Mouse (Mus musculus): ENCODE data around the gene Dip2c. TPM values are rescaled to one million over a fixed set of nuclear protein-coding genes. Genes with fewer than 3 reads are reported as not detected.

Gene Dip2c
- polyA plus RNA-seq, 1 experiment from 2014 or later, result 6.1 TPM

DNA sequence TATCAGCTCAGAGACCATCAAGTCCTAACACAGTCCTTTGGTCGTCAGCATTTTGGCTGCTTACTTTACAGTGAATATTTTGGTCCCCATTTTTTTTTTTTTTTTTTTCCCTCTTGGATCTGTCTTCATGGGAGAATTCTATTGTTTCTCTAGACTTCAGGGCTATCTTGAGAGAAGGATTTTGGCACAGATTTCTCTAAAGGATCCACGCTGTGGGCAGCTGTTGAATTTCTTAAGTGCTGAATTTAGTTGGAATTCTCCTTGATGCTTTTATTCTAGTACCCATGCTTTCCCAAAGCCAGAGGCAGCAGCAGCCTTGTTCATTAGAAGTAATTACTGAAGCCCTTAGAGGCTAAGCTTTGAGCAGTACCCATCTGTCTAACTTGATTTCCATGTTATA is 100.8 kb downstream of the Dip2c start:
- Histone ChIP-seq H3K4me3 (ENCODE audit: low read depth, low read length) (no peak overlapping the region), H3K27me3 (ENCODE audit: control insufficient read depth, insufficient read depth, low read length) (no peaks in the 10 kb centered on the region), H3K36me3 (replicated peaks; ENCODE audit: control insufficient read depth, insufficient read depth, low read depth, low read length) (no peaks in the 10 kb centered on the region), H3K9me3 (replicated peaks; ENCODE audit: control insufficient read depth, low read length) (no peaks in the 10 kb centered on the region), H3K27ac (replicated peaks; ENCODE audit: low read depth, low read length) (no peak overlapping the region), H3K9ac (replicated peaks; ENCODE audit: low read length) (no peak overlapping the region), H3K4me2 (ENCODE audit: low read depth, low read length) (no peak overlapping the region), H3K4me1 (ENCODE audit: control insufficient read depth, insufficient read depth, low read length) (no peaks in the 10 kb centered on the region)
- 80% methylated on average over 2 of the region's 2 CpGs for WGBS
- ATAC-seq (replicated peaks; ENCODE audit: insufficient number of reproducible peaks, low FRiP score, low TSS enrichment, low read depth), result no peak
- no peak for DNase-seq (ENCODE audit: low spot score)

DNA sequence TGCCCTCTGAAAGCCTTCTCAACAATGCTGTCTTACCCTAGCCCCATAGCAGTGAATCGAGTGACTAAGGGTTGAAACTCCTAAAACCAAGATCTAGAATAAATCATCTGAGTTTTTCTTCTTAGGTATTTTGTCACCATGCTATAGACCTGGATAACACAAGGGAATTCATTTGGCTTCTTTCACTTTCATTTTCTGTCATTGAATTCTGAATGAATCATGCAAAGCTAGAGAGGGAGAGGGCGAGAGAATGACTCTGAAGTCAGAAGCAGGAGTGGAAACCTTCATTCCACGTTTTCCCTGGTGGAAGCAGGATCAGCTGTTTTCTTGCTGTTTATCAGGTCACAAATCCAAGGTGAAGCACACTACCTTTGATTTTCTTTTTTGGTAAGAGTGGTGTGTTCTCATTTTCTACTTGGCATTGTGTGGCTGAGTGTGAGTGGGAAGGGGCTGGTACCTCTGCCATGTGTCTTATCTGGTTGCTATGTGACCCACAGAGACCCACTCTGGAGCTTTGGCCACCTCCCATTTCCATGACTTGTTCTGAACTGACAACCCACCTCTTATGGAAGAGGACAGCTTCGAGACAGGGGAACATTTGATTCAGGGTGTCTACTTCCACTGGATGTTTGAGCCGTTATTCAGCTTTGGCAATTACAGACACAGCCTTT is 104.5 kb downstream of the Dip2c start:
- 88% methylated on average over 5 of the region's 5 CpGs for WGBS
- no peak overlapping the region for H3K4me3 ChIP-seq (ENCODE audit: low read depth, low read length)
- no peaks in the 10 kb centered on the region for H3K36me3 ChIP-seq (replicated peaks; ENCODE audit: control insufficient read depth, insufficient read depth, low read depth, low read length)
- no peak for DNase-seq (ENCODE audit: low spot score)
- ATAC-seq (replicated peaks; ENCODE audit: insufficient number of reproducible peaks, low FRiP score, low TSS enrichment, low read depth), result no peak
- H3K27me3 ChIP-seq (ENCODE audit: control insufficient read depth, insufficient read depth, low read length), result no peaks in the 10 kb centered on the region
- H3K4me2 ChIP-seq (ENCODE audit: low read depth, low read length), result no peak overlapping the region
- H3K27ac ChIP-seq (replicated peaks; ENCODE audit: low read depth, low read length), result no peak overlapping the region
- H3K9ac ChIP-seq (replicated peaks; ENCODE audit: low read length), result no peak overlapping the region
- no peaks in the 10 kb centered on the region for H3K4me1 ChIP-seq (ENCODE audit: control insufficient read depth, insufficient read depth, low read length)
- H3K9me3 ChIP-seq (replicated peaks; ENCODE audit: control insufficient read depth, low read length), result no peaks in the 10 kb centered on the region

DNA sequence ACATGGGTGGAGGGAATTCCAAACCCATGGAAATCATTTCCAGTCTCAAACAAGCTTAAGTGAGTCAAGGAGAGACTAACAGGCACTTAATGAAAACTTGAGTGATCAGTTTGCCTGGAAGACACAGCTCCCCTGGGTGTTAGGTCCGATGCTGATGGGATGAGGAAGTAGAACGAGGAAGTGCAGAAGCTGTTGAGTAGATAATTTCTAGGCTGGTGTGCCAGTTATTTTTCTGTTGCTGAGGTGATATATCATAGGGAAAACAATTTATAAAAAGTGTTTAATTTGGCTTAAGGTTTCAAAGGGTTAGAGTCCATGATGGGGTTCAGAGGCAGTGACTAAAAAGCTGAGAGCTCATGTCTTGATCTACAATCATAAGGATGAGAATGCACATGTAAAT is 111.7 kb downstream of the Dip2c start:
- WGBS, result 92% methylated on average over 2 of the region's 2 CpGs
- Histone ChIP-seq H3K9ac (replicated peaks; ENCODE audit: low read length) (no peak overlapping the region), H3K27me3 (ENCODE audit: control insufficient read depth, insufficient read depth, low read length) (no peaks in the 10 kb centered on the region)

DNA sequence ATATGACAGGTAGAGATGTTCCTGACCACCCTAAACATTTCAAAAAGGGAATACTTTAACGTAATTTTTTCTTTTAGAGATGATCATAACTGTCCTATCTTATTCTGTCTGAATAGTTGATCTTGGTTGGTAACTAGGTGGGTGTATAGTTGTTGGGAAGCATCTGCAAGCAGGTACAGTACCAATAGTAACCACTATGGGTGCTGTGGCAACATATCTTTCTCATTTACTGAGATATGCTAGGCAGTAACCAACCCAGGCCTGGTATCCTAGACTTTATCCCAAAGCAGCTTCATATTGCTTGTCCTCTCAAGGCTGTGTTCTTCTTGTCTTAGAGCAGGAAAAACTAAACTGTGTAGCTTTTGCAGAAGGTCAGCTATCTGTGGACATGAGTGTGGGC is 113.0 kb downstream of the Dip2c start:
- Histone ChIP-seq H3K9ac (replicated peaks; ENCODE audit: low read length) (no peak overlapping the region), H3K9me3 (replicated peaks; ENCODE audit: control insufficient read depth, low read length) (no peaks in the 10 kb centered on the region), H3K36me3 (replicated peaks; ENCODE audit: control insufficient read depth, insufficient read depth, low read depth, low read length) (no peaks in the 10 kb centered on the region), H3K4me2 (ENCODE audit: low read depth, low read length) (no peak overlapping the region), H3K27ac (replicated peaks; ENCODE audit: low read depth, low read length) (no peak overlapping the region), H3K4me1 (ENCODE audit: control insufficient read depth, insufficient read depth, low read length) (no peaks in the 10 kb centered on the region), H3K4me3 (ENCODE audit: low read depth, low read length) (no peak overlapping the region), H3K27me3 (ENCODE audit: control insufficient read depth, insufficient read depth, low read length) (no peaks in the 10 kb centered on the region)
- ATAC-seq (replicated peaks; ENCODE audit: insufficient number of reproducible peaks, low FRiP score, low TSS enrichment, low read depth) (no peak), DNase-seq (ENCODE audit: low spot score) (no peak)
- WGBS, result 91% methylated on average over 1 of the region's 1 CpGs

More for the DNA sequence above, 111.7 kb downstream of the Dip2c start:
- H3K4me3 ChIP-seq (ENCODE audit: low read depth, low read length), result no peak overlapping the region
- H3K9me3 ChIP-seq (replicated peaks; ENCODE audit: control insufficient read depth, low read length), result no peaks in the 10 kb centered on the region
- ATAC-seq (replicated peaks; ENCODE audit: insufficient number of reproducible peaks, low FRiP score, low TSS enrichment, low read depth) (no peak), DNase-seq (ENCODE audit: low spot score) (no peak)
- no peaks in the 10 kb centered on the region for H3K4me1 ChIP-seq (ENCODE audit: control insufficient read depth, insufficient read depth, low read length)
- no peak overlapping the region for H3K4me2 ChIP-seq (ENCODE audit: low read depth, low read length)
- H3K27ac ChIP-seq (replicated peaks; ENCODE audit: low read depth, low read length), result no peak overlapping the region
- H3K36me3 ChIP-seq (replicated peaks; ENCODE audit: control insufficient read depth, insufficient read depth, low read depth, low read length), result no peaks in the 10 kb centered on the region

DNA sequence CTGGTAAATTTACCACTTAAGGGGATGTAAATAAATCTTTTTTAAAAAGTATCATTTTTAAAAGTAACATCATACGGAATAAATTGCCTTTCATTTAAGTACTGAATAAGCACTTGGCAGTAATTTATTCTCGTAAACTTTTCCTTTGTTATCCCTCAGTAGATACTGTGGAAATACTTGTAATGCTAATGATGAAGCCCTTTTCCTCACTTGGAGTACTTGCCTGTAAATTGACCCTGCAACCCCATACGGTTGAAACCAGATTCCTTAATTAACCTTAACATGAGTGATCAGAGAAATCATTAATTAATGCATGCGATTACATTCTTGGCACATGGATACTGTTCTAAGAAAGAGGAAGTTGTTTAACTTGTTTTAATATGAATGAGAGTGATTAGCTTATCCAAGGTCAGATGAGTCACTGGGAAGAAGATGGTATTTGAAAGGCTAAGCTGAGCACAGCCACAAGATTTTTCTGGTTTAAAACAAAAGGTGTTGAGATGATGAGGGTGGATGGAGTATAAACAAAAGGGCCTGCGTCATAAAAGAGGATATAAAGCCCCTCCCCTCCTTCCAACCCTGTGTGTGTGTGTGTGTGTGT is 114.0 kb downstream of the Dip2c start:
- H3K4me3 ChIP-seq (ENCODE audit: low read depth, low read length), result no peak overlapping the region
- H3K27ac ChIP-seq (replicated peaks; ENCODE audit: low read depth, low read length), result no peak overlapping the region
- no peak overlapping the region for H3K9ac ChIP-seq (replicated peaks; ENCODE audit: low read length)
- ATAC-seq (replicated peaks; ENCODE audit: insufficient number of reproducible peaks, low FRiP score, low TSS enrichment, low read depth), result no peak
- H3K27me3 ChIP-seq (ENCODE audit: control insufficient read depth, insufficient read depth, low read length), result no peaks in the 10 kb centered on the region
- no peak overlapping the region for H3K4me2 ChIP-seq (ENCODE audit: low read depth, low read length)
- WGBS, result 65% methylated on average over 5 of the region's 5 CpGs
- DNase-seq (ENCODE audit: low spot score), result no peak
- H3K9me3 ChIP-seq (replicated peaks; ENCODE audit: control insufficient read depth, low read length), result no peaks in the 10 kb centered on the region
- H3K4me1 ChIP-seq (ENCODE audit: control insufficient read depth, insufficient read depth, low read length), result no peaks in the 10 kb centered on the region
- no peaks in the 10 kb centered on the region for H3K36me3 ChIP-seq (replicated peaks; ENCODE audit: control insufficient read depth, insufficient read depth, low read depth, low read length)

DNA sequence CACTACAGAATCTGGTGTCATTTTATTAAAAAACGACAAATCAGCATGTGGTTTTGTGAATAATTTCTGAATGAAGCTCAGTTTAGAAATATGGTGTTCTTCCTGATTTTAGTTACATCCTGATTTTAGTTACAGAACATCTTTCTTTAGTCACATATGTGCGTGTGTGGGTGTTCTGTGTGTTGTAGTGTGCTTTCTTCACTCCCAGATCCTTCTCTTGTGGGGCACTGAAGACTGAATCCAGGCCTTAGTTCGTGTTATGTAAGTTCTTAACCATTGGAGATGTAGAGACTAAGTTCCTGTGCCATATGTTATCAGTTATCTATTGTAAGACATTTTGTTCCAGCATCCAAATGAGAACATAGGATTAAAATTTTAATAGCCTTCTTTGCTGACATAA is 117.1 kb downstream of the Dip2c start:
- no peak overlapping the region for H3K27ac ChIP-seq (replicated peaks; ENCODE audit: low read depth, low read length)
- H3K9me3 ChIP-seq (replicated peaks; ENCODE audit: control insufficient read depth, low read length), result no peaks in the 10 kb centered on the region
- H3K27me3 ChIP-seq (ENCODE audit: control insufficient read depth, insufficient read depth, low read length), result no peaks in the 10 kb centered on the region
- H3K4me1 ChIP-seq (ENCODE audit: control insufficient read depth, insufficient read depth, low read length), result no peaks in the 10 kb centered on the region
- no peak overlapping the region for H3K9ac ChIP-seq (replicated peaks; ENCODE audit: low read length)
- no peak overlapping the region for H3K4me2 ChIP-seq (ENCODE audit: low read depth, low read length)
- DNase-seq (ENCODE audit: low spot score) (no peak), ATAC-seq (replicated peaks; ENCODE audit: insufficient number of reproducible peaks, low FRiP score, low TSS enrichment, low read depth) (no peak)
- H3K4me3 ChIP-seq (ENCODE audit: low read depth, low read length), result no peak overlapping the region
- H3K36me3 ChIP-seq (replicated peaks; ENCODE audit: control insufficient read depth, insufficient read depth, low read depth, low read length), result no peaks in the 10 kb centered on the region
- WGBS, result 79% methylated on average over 3 of the region's 3 CpGs

DNA sequence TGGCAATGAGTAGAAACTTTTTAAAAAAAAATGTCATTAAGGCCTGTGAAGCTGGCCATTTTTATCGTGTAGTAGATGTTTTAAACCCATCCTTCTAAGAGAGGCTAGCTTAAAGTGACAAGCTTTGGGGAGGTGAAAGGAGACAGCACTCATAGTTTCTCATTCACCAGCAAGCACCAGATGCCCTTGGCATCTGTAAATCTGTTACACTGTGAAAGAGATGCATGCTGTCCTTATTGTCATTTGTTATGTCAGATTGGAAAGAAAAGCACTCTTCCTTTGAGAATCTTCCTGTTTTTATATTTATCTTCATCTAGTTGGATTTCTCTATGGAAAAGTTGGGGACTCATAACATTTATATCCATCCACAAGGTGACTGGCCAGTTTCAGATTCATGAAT is 119.0 kb downstream of the Dip2c start:
- Histone ChIP-seq H3K36me3 (replicated peaks; ENCODE audit: control insufficient read depth, insufficient read depth, low read depth, low read length) (no peaks in the 10 kb centered on the region), H3K4me1 (ENCODE audit: control insufficient read depth, insufficient read depth, low read length) (no peaks in the 10 kb centered on the region), H3K4me2 (ENCODE audit: low read depth, low read length) (no peak overlapping the region), H3K9me3 (replicated peaks; ENCODE audit: control insufficient read depth, low read length) (no peaks in the 10 kb centered on the region), H3K27ac (replicated peaks; ENCODE audit: low read depth, low read length) (no peak overlapping the region), H3K9ac (replicated peaks; ENCODE audit: low read length) (no peak overlapping the region), H3K27me3 (ENCODE audit: control insufficient read depth, insufficient read depth, low read length) (no peaks in the 10 kb centered on the region), H3K4me3 (ENCODE audit: low read depth, low read length) (no peak overlapping the region)
- DNase-seq (ENCODE audit: low spot score) (no peak), ATAC-seq (replicated peaks; ENCODE audit: insufficient number of reproducible peaks, low FRiP score, low TSS enrichment, low read depth) (no peak)
- 88% methylated on average over 1 of the region's 1 CpGs for WGBS

DNA sequence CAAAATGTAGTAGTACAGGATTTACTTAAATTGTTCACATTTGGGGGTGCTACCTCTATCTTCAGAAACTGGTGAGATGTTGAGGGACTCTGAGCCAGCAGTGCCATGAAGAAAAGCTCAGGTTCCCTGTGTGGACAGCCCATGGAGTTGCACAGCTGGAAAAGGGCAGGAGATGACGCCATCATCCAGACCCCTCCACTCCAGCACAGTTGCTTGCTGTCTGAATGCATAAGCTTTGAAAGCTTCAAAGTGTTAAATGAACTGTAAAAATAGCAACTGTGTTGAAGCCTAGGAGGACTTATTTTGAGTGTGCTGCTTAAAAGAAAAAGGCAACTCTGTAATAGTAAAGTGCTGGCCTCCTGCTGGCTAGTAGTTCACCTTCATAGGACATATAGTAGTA is 122.5 kb downstream of the Dip2c start:
- H3K4me2 ChIP-seq (ENCODE audit: low read depth, low read length), result no peak overlapping the region
- H3K4me1 ChIP-seq (ENCODE audit: control insufficient read depth, insufficient read depth, low read length), result no peaks in the 10 kb centered on the region
- no peak for DNase-seq (ENCODE audit: low spot score)
- H3K9me3 ChIP-seq (replicated peaks; ENCODE audit: control insufficient read depth, low read length), result no peaks in the 10 kb centered on the region
- H3K9ac ChIP-seq (replicated peaks; ENCODE audit: low read length), result no peak overlapping the region
- 39% methylated on average over 1 of the region's 1 CpGs for WGBS
- H3K36me3 ChIP-seq (replicated peaks; ENCODE audit: control insufficient read depth, insufficient read depth, low read depth, low read length), result no peaks in the 10 kb centered on the region
- no peak for ATAC-seq (replicated peaks; ENCODE audit: insufficient number of reproducible peaks, low FRiP score, low TSS enrichment, low read depth)
- no peaks in the 10 kb centered on the region for H3K27me3 ChIP-seq (ENCODE audit: control insufficient read depth, insufficient read depth, low read length)
- no peak overlapping the region for H3K4me3 ChIP-seq (ENCODE audit: low read depth, low read length)
- H3K27ac ChIP-seq (replicated peaks; ENCODE audit: low read depth, low read length), result no peak overlapping the region

Data from embryonic facial prominence, embryonic 11.5 days (tissue).